Comparison of ENCODE assay signal across 16 mouse cellular contexts in genomic region chr8:117182746-117183145, GRCm38 (mm10). TPM values are rescaled to one million over a fixed set of nuclear protein-coding genes. Genes with fewer than 3 reads are reported as not detected.
DNase-seq lines count a peak whose midpoint lies in the region; ATAC-seq and TF ChIP-seq lines count a peak whose summit lies in the region.
"Had no signal": no experiment of that assay in that cellular context is flagged by ENCODE, and none has a peak within 500 bp of the region (broad histone marks: within the 10 kb centered on the region; RNA-seq: fewer than 3 reads in every experiment).

No protein-coding gene starts in this region.

- TF ChIP-seq POLR2A in ES-Bruce4 (IDR thresholded peaks at IDR 0.05; ENCODE audit: insufficient read depth, low read length) = no peak
- TF ChIP-seq POLR2A in cortical plate, adult 2 months (IDR thresholded peaks at IDR 0.05; ENCODE audit: extremely low read depth, insufficient read depth, low read length) = no peak

- DNase-seq in gastrocnemius, adult 2 months = no peak
- no peak for DNase-seq in gastrocnemius, postnatal 36 days
- no peak for DNase-seq in liver, embryonic 14.5 days (ENCODE audit: low read depth in 3 of 3, low spot score in 3 of 3)
- DNase-seq in liver, embryonic 11.5 days (ENCODE audit: low spot score) = no peak
- DNase-seq in frontal cortex, adult 2 months (ENCODE audit: extremely low spot score in 1 of 2, low spot score in 1 of 2) = no peak
- DNase-seq in right cerebral cortex, postnatal 4 days = no peak
- DNase-seq: adrenal gland, adult 2 months; heart, adult 11 months; kidney, postnatal 4 days; lung, postnatal 4 days; midbrain, embryonic 14.5 days had no signal

- no peak for TF ChIP-seq EP300 in liver, embryonic 14.5 days (IDR thresholded peaks at IDR 0.05; ENCODE audit: low read depth)
- TF ChIP-seq EP300 in ES-Bruce4 (IDR thresholded peaks at IDR 0.05; ENCODE audit: insufficient read depth, low read depth, low read length) = no peak

- TF ChIP-seq CTCF in gastrocnemius, adult 2 months (IDR thresholded peaks at IDR 0.05) = peak; percentile 4; the same call in 1 of the 2 replicates
- peak; percentile 59 for TF ChIP-seq CTCF in liver, embryonic 14.5 days (IDR thresholded peaks at IDR 0.05; ENCODE audit: low read depth)
- TF ChIP-seq CTCF in ES-Bruce4 (IDR thresholded peaks at IDR 0.05; ENCODE audit: low read depth, low read length) = peak; percentile 31
- 0 out of 2 replicates have a peak, but pooled peaks have one; percentile 8 for TF ChIP-seq CTCF in cortical plate, adult 2 months (IDR thresholded peaks at IDR 0.05; ENCODE audit: extremely low read depth, insufficient read depth, low read length)

- no peaks in the 10 kb centered on the region for H3K27me3 ChIP-seq in liver, embryonic 14.5 days (ENCODE audit: control insufficient read depth, insufficient read depth, low read length)
- no peaks in the 10 kb centered on the region for H3K27me3 ChIP-seq in liver, embryonic 11.5 days (replicated peaks; ENCODE audit: control insufficient read depth, insufficient read depth, low read length)
- no peaks in the 10 kb centered on the region for H3K27me3 ChIP-seq in ES-Bruce4 (ENCODE audit: control insufficient read depth, insufficient read depth, low read length, poor library complexity, severe bottlenecking)
- H3K27me3 ChIP-seq: limb, embryonic 13.5 days; Patski had no signal

- H3K9me3 ChIP-seq in liver, embryonic 14.5 days (ENCODE audit: control insufficient read depth, low read length) = no peaks in the 10 kb centered on the region
- no peaks in the 10 kb centered on the region for H3K9me3 ChIP-seq in liver, embryonic 11.5 days (ENCODE audit: control insufficient read depth, low read length)
- H3K9me3 ChIP-seq in ES-Bruce4 (replicated peaks; ENCODE audit: control insufficient read depth, insufficient read depth, low read length, poor library complexity, severe bottlenecking) = no peaks in the 10 kb centered on the region
- H3K9me3 ChIP-seq: embryonic facial prominence, embryonic 10.5 days; limb, embryonic 13.5 days had no signal

- no peak for ATAC-seq in liver, embryonic 14.5 days (ENCODE audit: insufficient read depth)
- no peak for ATAC-seq in liver, embryonic 11.5 days (replicated peaks; ENCODE audit: low FRiP score)
- ATAC-seq: Patski had no signal

- H3K27ac ChIP-seq in gastrocnemius, adult 2 months = no peak overlapping the region
- H3K27ac ChIP-seq in liver, embryonic 14.5 days = no peak overlapping the region
- H3K27ac ChIP-seq in liver, embryonic 11.5 days (ENCODE audit: low read depth, low read length) = no peak overlapping the region
- no peak overlapping the region for H3K27ac ChIP-seq in ES-Bruce4 (ENCODE audit: insufficient read depth, low read length)
- no peak overlapping the region for H3K27ac ChIP-seq in cortical plate, adult 2 months (ENCODE audit: insufficient read depth, low read length)
- H3K27ac ChIP-seq: embryonic facial prominence, embryonic 10.5 days; limb, embryonic 13.5 days had no signal

- no peaks in the 10 kb centered on the region for H3K4me1 ChIP-seq in liver, embryonic 14.5 days (replicated peaks; ENCODE audit: control insufficient read depth in 2 of 2, insufficient read depth in 2 of 2, low read length in 1 of 2)
- H3K4me1 ChIP-seq in liver, embryonic 11.5 days (replicated peaks; ENCODE audit: control insufficient read depth, insufficient read depth, low read length) = no peaks in the 10 kb centered on the region
- peaks cover 4% of the 10 kb centered on the region for H3K4me1 ChIP-seq in ES-Bruce4 (ENCODE audit: control insufficient read depth, insufficient read depth, low read length)
- no peaks in the 10 kb centered on the region for H3K4me1 ChIP-seq in cortical plate, adult 2 months (ENCODE audit: control insufficient read depth, insufficient read depth, low read length)
- H3K4me1 ChIP-seq: embryonic facial prominence, embryonic 10.5 days; limb, embryonic 13.5 days had no signal

- WGBS in liver, embryonic 14.5 days (ENCODE audit: insufficient replicate concordance) = 87% methylated on average over 4 of the region's 4 CpGs
- 98% methylated on average over 4 of the region's 4 CpGs for WGBS in liver, embryonic 11.5 days

- H3K4me2 ChIP-seq in liver, embryonic 14.5 days (ENCODE audit: low read depth) = no peak overlapping the region
- H3K4me2 ChIP-seq in liver, embryonic 11.5 days = no peak overlapping the region
- H3K4me2 ChIP-seq: limb, embryonic 13.5 days had no signal

- intact Hi-C loops in gastrocnemius, adult 2 months (cut with DNase I) = no loop called here
- intact Hi-C loops in gastrocnemius, postnatal 36 days (cut with DNase I) = no loop called here

- H3K36me3 ChIP-seq in liver, embryonic 14.5 days (replicated peaks; ENCODE audit: control insufficient read depth, insufficient read depth, low read depth) = peaks cover 4% of the 10 kb centered on the region
- peaks cover 3% of the 10 kb centered on the region; the same call in 1 of the 2 replicates for H3K36me3 ChIP-seq in liver, embryonic 11.5 days (ENCODE audit: control insufficient read depth, insufficient read depth, low read length)
- H3K36me3 ChIP-seq in ES-Bruce4 (ENCODE audit: control insufficient read depth, insufficient read depth, low read length, poor library complexity, severe bottlenecking) = no peaks in the 10 kb centered on the region

- H3K4me3 ChIP-seq in gastrocnemius, adult 2 months = no peak overlapping the region
- no peak overlapping the region for H3K4me3 ChIP-seq in liver, embryonic 14.5 days (ENCODE audit: insufficient read depth in 1 of 2, low read depth in 2 of 2, low read length in 2 of 2)
- H3K4me3 ChIP-seq in liver, embryonic 11.5 days (ENCODE audit: low read depth, low read length) = no peak overlapping the region
- H3K4me3 ChIP-seq in ES-Bruce4 (ENCODE audit: low read depth, low read length) = no peak overlapping the region
- no peak overlapping the region for H3K4me3 ChIP-seq in cortical plate, adult 2 months (ENCODE audit: insufficient read depth, low read length)
- H3K4me3 ChIP-seq: embryonic facial prominence, embryonic 10.5 days; limb, embryonic 13.5 days had no signal

- no peak overlapping the region for H3K9ac ChIP-seq in liver, embryonic 14.5 days (replicated peaks)
- H3K9ac ChIP-seq in liver, embryonic 11.5 days (ENCODE audit: low read depth, low read length) = no peak overlapping the region
- H3K9ac ChIP-seq in ES-Bruce4 (ENCODE audit: low read depth, poor library complexity, severe bottlenecking) = no peak overlapping the region
- H3K9ac ChIP-seq: limb, embryonic 13.5 days had no signal

RNA-seq across cellular contexts. Expression of gene Gan, which starts 24.8 kb away (rescaled TPM):
- 1 to 10 TPM; 4.8 to 5.9 TPM for total RNA-seq in gastrocnemius, adult 2 months (2021)
- 1 to 10 TPM; 3.9 to 4.5 TPM for total RNA-seq in gastrocnemius, postnatal 36 days (2021)
- 1.4 and 1.6 TPM in 2 replicates for polyA plus RNA-seq in liver, embryonic 14.5 days (2012; rRNA removed)
- polyA plus RNA-seq in liver, embryonic 14.5 days (2014; fragmentation: Nextera tagmentation; extraction: Ambion mirVana) = 0.62 and 0.77 TPM in 2 replicates
- polyA plus RNA-seq in liver, embryonic 11.5 days (2014; fragmentation: Nextera tagmentation; extraction: Ambion mirVana) = 2.0 and 2.1 TPM in 2 replicates
- polyA plus RNA-seq in ES-Bruce4 (2011; ENCODE audit: insufficient read depth, insufficient read length, low read depth, missing spikeins) = 11.0 and 11.7 TPM in 2 replicates
- 8.2 and 8.4 TPM in 2 replicates for polyA plus RNA-seq in cortical plate, adult 2 months (2012; rRNA removed)
- polyA plus RNA-seq in frontal cortex, adult 2 months (2012; rRNA removed) = 8.1 and 8.6 TPM in 2 replicates

Comparison
In these comparisons a context has a peak if more than half of its experiments do, and no peak if none do; other contexts are left out.
1. CTCF ChIP-seq: peak in every context shown above with its lines; median percentile 59 in liver, embryonic 14.5 days; 31 in ES-Bruce4; 8 in cortical plate, adult 2 months; 4 in gastrocnemius, adult 2 months.